Mouse (Mus musculus) liver (tissue): ENCODE measurements around the gene Olfr1416.
A peak's percentile ranks its signal among the peaks of the same experiment; 100 is the strongest.
"Not testable (repeated sequence)": the region's sequence is repeated elsewhere in the genome, so short reads cannot be mapped to it uniquely, and the experiment has no call there.

ENCODE experiments used
- DNase-seq: peaks from one replicate; pipeline ENCODE4 v3.0.0-alpha.2; 2020; ENCODE audit warnings: mixed read lengths

Gene Olfr1416

GRCm38 (mm10) chr1:92485013-92485412 lies at the start of gene Olfr1416:
Gene Olfr1416 (minus strand): TSS chr1:92485113.
- DNase-seq = no peak

- no peak for DNase-seq
Observed at GRCm38 (mm10) chr1:92523764-92524163, 38.9 kb upstream of the Olfr1416 start.

GRCm38 (mm10) chr1:92521376-92521775 lies 36.5 kb upstream of the Olfr1416 start:
- DNase-seq = peak; percentile 17

GRCm38 (mm10) chr1:92519046-92519445 lies 34.1 kb upstream of the Olfr1416 start:
- no peak for DNase-seq

- no peak for DNase-seq
Observed at GRCm38 (mm10) chr1:92518561-92518960, 33.6 kb upstream of the Olfr1416 start, which contains the start of gene Olfr1414. Gene Olfr1414 (minus strand): TSS chr1:92518661.

DNA sequence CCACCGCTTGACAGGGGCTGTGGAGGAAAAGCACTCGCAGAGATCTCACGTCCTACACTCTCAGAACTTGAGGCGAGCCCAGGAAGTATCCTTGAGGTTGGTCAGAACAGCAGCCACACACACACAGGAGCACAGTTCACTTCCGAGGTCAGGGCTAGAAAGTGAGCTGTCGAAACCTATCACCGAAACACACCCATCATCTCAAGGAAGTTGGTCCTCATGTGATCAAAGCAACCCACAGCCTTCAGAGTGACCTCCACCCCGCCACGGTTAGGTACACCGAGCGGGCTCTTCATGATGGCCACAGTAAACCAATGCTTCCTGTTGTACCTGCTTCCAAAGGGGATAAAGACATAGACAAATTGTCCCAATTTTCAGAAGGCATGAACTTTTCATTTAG lies 30.5 kb upstream of the Olfr1416 start:
- no peak for DNase-seq

DNA sequence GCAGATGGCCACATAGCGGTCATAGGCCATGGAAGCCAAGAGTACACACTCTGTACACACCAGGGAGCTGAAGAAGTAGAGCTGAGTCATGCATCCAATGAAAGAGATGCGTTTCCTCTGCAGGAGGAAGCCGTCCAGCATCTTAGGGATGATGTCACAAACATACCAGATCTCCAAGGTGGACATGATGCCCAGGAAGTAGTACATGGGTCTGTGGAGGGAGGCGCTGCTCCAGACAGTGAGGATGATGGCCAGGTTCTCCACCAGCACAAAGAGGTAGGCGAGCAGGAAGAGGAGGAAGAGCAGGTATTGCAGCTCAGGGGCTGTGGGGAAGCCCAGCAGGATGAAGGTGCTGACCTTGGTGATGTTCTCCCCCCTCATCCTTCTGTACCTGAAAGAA lies 26.7 kb upstream of the Olfr1416 start:
- not testable (repeated sequence) for DNase-seq

DNA sequence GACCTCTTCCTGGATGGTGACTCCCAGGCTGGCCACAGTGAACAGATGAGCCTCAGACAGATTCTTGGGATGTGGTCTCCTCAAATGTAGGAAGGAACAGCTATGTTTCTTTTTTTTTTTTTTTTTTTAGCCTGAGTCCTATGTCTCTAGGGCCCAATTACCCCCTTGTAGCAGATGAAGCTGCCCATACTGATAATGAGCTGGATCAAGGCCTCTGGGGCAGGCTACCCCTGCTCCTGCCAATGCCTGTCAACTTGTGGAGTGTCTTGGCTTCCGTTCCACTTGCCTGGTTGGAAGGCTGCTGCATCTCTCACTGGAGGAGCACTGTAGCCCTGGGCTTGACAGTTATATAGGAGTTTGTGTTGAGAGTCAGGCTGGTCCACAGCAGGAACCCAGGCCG lies 11.1 kb upstream of the Olfr1416 start, which contains the start of gene Olfr1415:
Gene Olfr1415, minus strand, starts transcription at position 101 of the 400 bp plus-strand sequence.
- DNase-seq = no peak

DNA sequence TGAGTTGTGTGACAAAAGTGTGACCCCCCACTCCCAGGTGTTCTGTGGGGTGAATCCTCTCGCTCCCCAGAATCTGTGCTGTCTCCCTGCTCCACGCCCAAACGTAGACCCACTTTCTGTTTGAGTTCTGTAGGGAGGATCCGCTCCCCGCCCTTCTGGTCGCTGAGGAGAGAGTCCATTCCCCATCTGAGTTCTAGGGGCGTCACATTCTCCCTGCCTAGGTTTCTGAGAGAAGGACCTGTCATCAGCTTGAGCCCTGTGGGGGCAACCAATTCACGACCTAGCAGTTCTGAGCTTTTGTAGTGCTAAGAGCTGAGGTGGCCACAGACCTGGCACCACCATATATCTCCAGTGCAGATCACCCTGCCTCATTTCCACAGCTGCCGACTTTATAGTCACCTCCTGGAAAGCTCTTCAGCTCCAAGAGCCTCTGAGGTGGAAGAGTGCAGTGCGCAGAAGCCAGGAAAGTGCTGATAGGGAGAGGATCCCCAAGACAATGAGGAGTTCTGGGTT lies 10.8 kb downstream of the Olfr1416 start:
- DNase-seq = no peak

DNA sequence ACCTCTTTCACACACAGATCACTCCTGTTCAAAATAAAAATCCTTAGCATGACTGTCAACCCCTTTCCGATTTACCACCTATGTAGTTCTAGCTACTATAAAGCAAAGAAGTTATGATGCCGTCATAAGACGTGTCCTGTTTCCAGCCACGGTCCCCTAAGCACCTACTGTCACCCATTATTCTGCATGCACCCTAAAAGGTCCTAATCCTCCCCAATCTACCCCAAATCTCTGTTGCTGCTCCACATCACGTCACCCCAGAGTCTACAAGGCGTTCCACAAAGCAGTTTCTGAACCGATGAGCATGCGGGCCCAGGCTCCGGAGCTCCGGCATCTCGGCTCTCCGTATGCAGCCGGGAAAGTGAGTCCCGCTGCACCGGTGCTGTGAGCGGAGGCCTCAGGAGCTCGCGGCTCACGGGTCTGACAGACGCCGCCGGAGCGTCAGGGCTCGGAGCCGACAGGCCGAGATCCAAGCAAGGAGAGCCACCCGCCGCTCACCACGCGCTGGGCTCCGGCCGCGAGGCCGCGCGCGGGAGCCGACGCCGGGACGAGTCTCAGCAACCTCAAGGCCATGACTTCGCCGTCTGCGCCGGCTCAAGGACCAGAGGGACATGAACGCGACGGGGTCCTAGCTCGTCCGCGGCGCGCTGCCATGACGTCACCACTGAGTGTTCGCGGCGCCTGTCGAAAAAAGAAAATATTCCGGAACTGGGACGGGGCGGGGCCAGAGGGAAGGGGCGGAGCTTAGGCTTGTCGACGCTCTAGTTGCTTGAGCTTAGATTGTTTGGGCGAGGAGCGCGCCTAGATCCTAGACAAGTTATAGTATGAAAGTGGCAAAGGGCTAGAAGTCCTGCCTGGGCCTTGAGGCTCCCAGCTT lies 11.5 kb downstream of the Olfr1416 start, which contains the start of gene Ndufa10:
Gene Ndufa10, minus strand, starts transcription at position 696 of the 877 bp plus-strand sequence.
- DNase-seq = peak; percentile 96

- DNase-seq = no peak
Observed at GRCm38 (mm10) chr1:92468891-92469290, 16.0 kb downstream of the Olfr1416 start.

GRCm38 (mm10) chr1:92458416-92458815 lies 26.5 kb downstream of the Olfr1416 start:
- DNase-seq = no peak

DNA sequence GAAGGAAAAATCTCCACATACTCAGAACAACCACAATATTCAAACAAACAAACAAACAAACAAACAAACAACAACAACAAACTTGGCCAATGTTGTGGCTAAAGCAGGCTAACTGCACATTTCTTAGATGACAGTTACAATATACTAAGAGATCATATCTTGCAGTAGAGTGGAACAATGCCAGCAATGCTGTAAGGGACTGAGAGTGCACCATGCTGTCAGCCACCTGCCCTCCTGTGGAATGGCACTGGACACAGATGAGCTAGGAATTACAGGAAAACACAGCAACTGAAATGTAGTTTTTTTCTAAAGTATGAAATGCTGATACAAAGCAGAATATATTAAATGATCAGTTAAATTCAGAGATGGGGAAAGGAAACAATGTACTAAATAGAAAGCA lies 27.2 kb downstream of the Olfr1416 start:
- DNase-seq = no peak

- DNase-seq = no peak
Observed at GRCm38 (mm10) chr1:92453751-92454445, 31.0 kb downstream of the Olfr1416 start.

GRCm38 (mm10) chr1:92448293-92448692 lies 36.6 kb downstream of the Olfr1416 start:
- no peak for DNase-seq

DNA sequence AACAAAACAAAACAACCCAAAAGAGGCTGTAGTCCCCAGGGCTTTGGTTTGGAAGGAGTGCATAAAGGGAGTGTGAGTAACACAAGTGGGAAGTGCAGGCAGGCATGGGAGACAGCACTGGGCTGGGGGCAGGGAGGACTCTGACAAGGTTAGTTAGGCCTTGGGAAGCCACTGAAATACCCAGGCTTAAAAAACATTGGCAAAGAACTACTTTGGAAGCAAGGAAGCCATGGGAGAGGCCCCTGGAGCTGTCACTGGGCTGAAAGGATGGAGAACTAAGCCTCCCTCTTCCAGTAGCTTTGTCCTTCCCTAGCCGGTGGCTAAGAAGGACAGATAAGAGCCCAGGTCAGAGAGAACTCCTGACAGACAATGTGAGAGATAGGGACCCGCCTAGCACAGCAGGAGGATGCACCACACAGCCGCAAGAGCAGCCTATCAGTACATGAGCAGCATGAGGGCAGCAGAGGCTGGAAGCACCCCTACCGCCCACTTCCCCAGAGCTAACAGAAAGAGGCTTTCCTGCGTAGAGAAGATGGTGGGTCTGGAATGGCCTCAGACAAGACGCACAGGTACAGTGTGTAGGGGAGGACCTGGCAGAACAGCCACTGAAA lies 43.4 kb downstream of the Olfr1416 start:
- DNase-seq = peak; percentile 44

DNA sequence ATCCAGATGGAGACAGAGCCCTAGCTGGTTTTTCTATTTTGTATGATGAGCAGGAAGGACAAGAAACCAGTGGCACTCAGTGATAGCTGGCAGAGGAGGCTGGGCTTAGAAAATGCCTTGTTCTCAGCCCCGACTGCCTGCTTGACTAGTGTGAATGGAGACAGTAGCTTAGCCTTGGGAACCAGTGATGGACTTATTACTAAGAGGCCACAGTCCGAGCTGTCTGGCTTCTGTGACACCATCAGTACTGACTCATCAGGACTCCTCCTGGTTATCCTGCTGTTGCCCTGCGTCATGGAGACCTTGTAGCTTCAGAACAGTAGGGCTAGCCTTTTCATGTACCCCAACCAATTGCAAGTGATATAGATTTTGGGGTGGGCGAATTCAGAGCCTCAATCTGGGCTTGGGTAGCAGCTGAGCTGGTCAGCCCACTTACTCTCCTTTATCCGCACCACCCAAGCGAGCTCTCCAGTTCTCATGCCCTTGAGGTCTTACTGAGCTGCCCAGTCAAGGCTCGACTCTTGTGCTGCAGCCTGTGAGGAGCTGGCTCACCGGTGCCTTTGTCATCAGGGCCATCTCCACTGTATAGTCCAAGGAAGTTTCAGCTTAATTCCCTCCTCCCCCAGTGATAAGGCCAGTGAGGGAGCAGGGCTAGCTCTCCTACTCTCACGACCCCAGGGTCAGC lies 44.7 kb downstream of the Olfr1416 start:
- no peak for DNase-seq

DNA sequence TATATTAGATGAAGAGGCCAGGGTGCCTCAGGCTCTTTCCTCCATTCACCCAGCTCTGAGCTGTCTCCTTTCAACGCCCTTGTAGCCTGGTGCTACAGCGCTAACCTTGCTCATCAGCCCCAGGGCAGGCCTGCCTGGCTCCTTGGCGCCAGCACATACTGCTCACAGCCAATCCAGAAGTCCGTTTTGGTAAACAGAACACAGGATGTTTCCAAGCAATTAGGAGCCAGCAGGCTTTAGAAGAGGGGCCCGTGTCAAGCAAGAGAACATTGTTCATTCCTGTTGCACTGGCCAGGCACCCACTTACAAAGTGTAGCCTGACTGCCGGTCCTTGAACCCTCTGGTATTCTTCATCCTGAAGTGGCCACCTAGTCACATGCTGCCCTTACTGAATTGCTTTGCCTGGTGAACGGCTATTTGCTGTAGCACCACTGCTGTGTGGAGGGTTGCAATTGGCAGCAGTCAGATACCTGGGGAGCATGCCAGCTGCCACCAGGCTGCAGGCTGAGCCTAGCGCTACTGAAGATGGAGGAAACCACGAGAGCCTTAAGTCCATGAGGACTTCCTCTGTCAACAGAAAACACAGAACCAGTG lies 47.1 kb downstream of the Olfr1416 start:
- DNase-seq = no peak

- no peak for DNase-seq
Observed at GRCm38 (mm10) chr1:92436831-92437321, 48.0 kb downstream of the Olfr1416 start.

- no peak for DNase-seq
Observed at GRCm38 (mm10) chr1:92434986-92435385, 49.9 kb downstream of the Olfr1416 start.

GRCm38 (mm10) chr1:92432791-92433190 lies 52.1 kb downstream of the Olfr1416 start:
- no peak for DNase-seq

DNA sequence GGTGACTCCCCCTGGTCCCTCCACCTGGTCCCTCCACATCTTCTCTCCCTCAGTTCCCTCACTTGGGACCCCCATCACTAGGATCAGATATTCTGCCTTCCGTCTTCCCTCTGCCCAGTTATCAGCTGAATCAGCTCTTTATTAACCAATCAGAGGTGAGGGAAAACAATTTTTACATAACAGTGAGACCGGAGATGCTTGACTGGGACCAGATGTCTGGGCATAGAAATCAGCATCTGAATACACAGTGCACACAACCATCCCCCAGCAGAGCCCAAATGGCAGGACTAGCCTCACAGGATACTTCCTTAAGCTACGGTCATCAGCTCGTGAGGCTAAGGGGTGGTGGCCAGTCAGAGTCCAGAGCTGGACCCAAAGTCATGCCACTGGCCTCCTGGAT lies 52.8 kb downstream of the Olfr1416 start:
- no peak for DNase-seq
